Mouse (Mus musculus): ENCODE data around the gene Gm15517. TPM values are rescaled to one million over a fixed set of nuclear protein-coding genes. Genes with fewer than 3 reads are reported as not detected.
"Not testable (repeated sequence)": the region's sequence is repeated elsewhere in the genome, so short reads cannot be mapped to it uniquely, and the experiment has no call there.

Gene Gm15517
- polyA plus RNA-seq (2015; fragmentation: Nextera tagmentation; extraction: Ambion mirVana), result not detected in 2 replicates

GRCm38 (mm10) chr7:44261147-44261546 is at the start of gene Gm15517:
Gene Gm15517 (plus strand): TSS chr7:44261447.
- 60% methylated on average over 5 of the region's 5 CpGs for WGBS
- H3K4me3 ChIP-seq (ENCODE audit: low read depth, low read length), result no peak within 1 kb of the TSS
- no peak within 1 kb of the TSS for H3K4me2 ChIP-seq (replicated peaks; ENCODE audit: low read depth)

GRCm38 (mm10) chr7:44215645-44216044 is 45.6 kb upstream of the Gm15517 start, which contains the start of gene Klk1b5:
Gene Klk1b5 (plus strand): TSS chr7:44215945.
- no peak for ATAC-seq
- no peak within 1 kb of the TSS for H3K27ac ChIP-seq (ENCODE audit: low read depth, low read length)
- no peaks in the 10 kb centered on the region for H3K4me1 ChIP-seq (replicated peaks; ENCODE audit: control insufficient read depth, insufficient read depth, low read length)
- H3K4me2 ChIP-seq (replicated peaks; ENCODE audit: low read depth), result no peak within 1 kb of the TSS
- H3K4me3 ChIP-seq (ENCODE audit: low read depth, low read length), result no peak within 1 kb of the TSS
- WGBS, result 89% methylated on average over 1 of the region's 1 CpGs
- no peaks in the 10 kb centered on the region for H3K27me3 ChIP-seq (replicated peaks; ENCODE audit: control insufficient read depth, insufficient read depth, low read length)
- TF ChIP-seq CTCF (IDR thresholded peaks at IDR 0.05; ENCODE audit: low read depth), result no peak
- no peaks in the 10 kb centered on the region for H3K36me3 ChIP-seq (ENCODE audit: control insufficient read depth, insufficient read depth)
- no peaks in the 10 kb centered on the region for H3K9me3 ChIP-seq (ENCODE audit: control insufficient read depth)
- no peak within 1 kb of the TSS for H3K9ac ChIP-seq (ENCODE audit: low read depth, low read length)

More at GRCm38 (mm10) chr7:44261147-44261546, at the start of gene Gm15517:
- H3K4me1 ChIP-seq (replicated peaks; ENCODE audit: control insufficient read depth, insufficient read depth, low read length), result no peaks in the 10 kb centered on the region; the same call in 1 of the 2 replicates
- no peaks in the 10 kb centered on the region for H3K9me3 ChIP-seq (ENCODE audit: control insufficient read depth)
- H3K27ac ChIP-seq (ENCODE audit: low read depth, low read length), result no peak within 1 kb of the TSS
- no peak within 1 kb of the TSS for H3K9ac ChIP-seq (ENCODE audit: low read depth, low read length)
- peaks cover 4% of the 10 kb centered on the region; the same call in 1 of the 2 replicates for H3K27me3 ChIP-seq (replicated peaks; ENCODE audit: control insufficient read depth, insufficient read depth, low read length)
- no peaks in the 10 kb centered on the region for H3K36me3 ChIP-seq (ENCODE audit: control insufficient read depth, insufficient read depth)
- no peak for ATAC-seq
- TF ChIP-seq CTCF (IDR thresholded peaks at IDR 0.05; ENCODE audit: low read depth), result no peak

GRCm38 (mm10) chr7:44221601-44222000 is 39.6 kb upstream of the Gm15517 start:
- not testable (repeated sequence) for H3K36me3 ChIP-seq (ENCODE audit: control insufficient read depth, insufficient read depth); H3K4me3 ChIP-seq (ENCODE audit: low read depth, low read length); H3K4me1 ChIP-seq (replicated peaks; ENCODE audit: control insufficient read depth, insufficient read depth, low read length); H3K4me2 ChIP-seq (replicated peaks; ENCODE audit: low read depth); H3K9me3 ChIP-seq (ENCODE audit: control insufficient read depth); H3K9ac ChIP-seq (ENCODE audit: low read depth, low read length); H3K27me3 ChIP-seq (replicated peaks; ENCODE audit: control insufficient read depth, insufficient read depth, low read length); H3K27ac ChIP-seq (ENCODE audit: low read depth, low read length)
- WGBS, result 56% methylated on average over 8 of the region's 10 CpGs
- ATAC-seq, result peak; percentile 39; the same call in 1 of the 2 replicates

- H3K27ac ChIP-seq (ENCODE audit: low read depth, low read length); ATAC-seq; H3K4me3 ChIP-seq (ENCODE audit: low read depth, low read length); H3K4me1 ChIP-seq (replicated peaks; ENCODE audit: control insufficient read depth, insufficient read depth, low read length); H3K9ac ChIP-seq (ENCODE audit: low read depth, low read length); H3K9me3 ChIP-seq (ENCODE audit: control insufficient read depth); H3K36me3 ChIP-seq (ENCODE audit: control insufficient read depth, insufficient read depth); H3K27me3 ChIP-seq (replicated peaks; ENCODE audit: control insufficient read depth, insufficient read depth, low read length); H3K4me2 ChIP-seq (replicated peaks; ENCODE audit: low read depth): not testable (repeated sequence)
- WGBS, result 79% methylated on average over 6 of the region's 6 CpGs
These were observed 38.9 kb upstream of the Gm15517 start for GRCm38 (mm10) chr7:44222335-44222734.

- Histone ChIP-seq H3K4me3 (ENCODE audit: low read depth, low read length) (no peak within 1 kb of the TSS), H3K9me3 (ENCODE audit: control insufficient read depth) (no peaks in the 10 kb centered on the region), H3K36me3 (ENCODE audit: control insufficient read depth, insufficient read depth) (no peaks in the 10 kb centered on the region), H3K4me1 (replicated peaks; ENCODE audit: control insufficient read depth, insufficient read depth, low read length) (no peaks in the 10 kb centered on the region), H3K4me2 (replicated peaks; ENCODE audit: low read depth) (no peak within 1 kb of the TSS), H3K27me3 (replicated peaks; ENCODE audit: control insufficient read depth, insufficient read depth, low read length) (no peaks in the 10 kb centered on the region), H3K9ac (ENCODE audit: low read depth, low read length) (no peak within 1 kb of the TSS), H3K27ac (ENCODE audit: low read depth, low read length) (no peak within 1 kb of the TSS)
- peak; percentile 63 for ATAC-seq
- WGBS, result 0% methylated on average over 1 of the region's 1 CpGs
- TF ChIP-seq CTCF (IDR thresholded peaks at IDR 0.05; ENCODE audit: low read depth), result no peak
These were observed 36.2 kb upstream of the Gm15517 start, which contains the start of gene Klk1 for GRCm38 (mm10) chr7:44225076-44225475. Gene Klk1 (plus strand): TSS chr7:44225360.

GRCm38 (mm10) chr7:44235909-44236308 is 25.3 kb upstream of the Gm15517 start, which contains the start of gene Gm36864:
Gene Gm36864 (plus strand): TSS chr7:44236177.
- no peak within 1 kb of the TSS for H3K4me3 ChIP-seq (ENCODE audit: low read depth, low read length)
- no peak within 1 kb of the TSS for H3K4me2 ChIP-seq (replicated peaks; ENCODE audit: low read depth)
- H3K36me3 ChIP-seq (ENCODE audit: control insufficient read depth, insufficient read depth), result no peaks in the 10 kb centered on the region
- no peak for ATAC-seq
- H3K9ac ChIP-seq (ENCODE audit: low read depth, low read length), result no peak within 1 kb of the TSS
- TF ChIP-seq CTCF (IDR thresholded peaks at IDR 0.05; ENCODE audit: low read depth), result no peak
- H3K4me1 ChIP-seq (replicated peaks; ENCODE audit: control insufficient read depth, insufficient read depth, low read length), result no peaks in the 10 kb centered on the region
- H3K27ac ChIP-seq (ENCODE audit: low read depth, low read length), result no peak within 1 kb of the TSS
- 78% methylated on average over 3 of the region's 3 CpGs for WGBS
- H3K9me3 ChIP-seq (ENCODE audit: control insufficient read depth), result no peaks in the 10 kb centered on the region
- H3K27me3 ChIP-seq (replicated peaks; ENCODE audit: control insufficient read depth, insufficient read depth, low read length), result no peaks in the 10 kb centered on the region

- 50% methylated on average over 2 of the region's 2 CpGs for WGBS
- H3K9ac ChIP-seq (ENCODE audit: low read depth, low read length), result no peak overlapping the region
- no peaks in the 10 kb centered on the region for H3K9me3 ChIP-seq (ENCODE audit: control insufficient read depth)
- no peak overlapping the region for H3K27ac ChIP-seq (ENCODE audit: low read depth, low read length)
- ATAC-seq, result no peak
- H3K4me3 ChIP-seq (ENCODE audit: low read depth, low read length), result no peak overlapping the region
- H3K4me2 ChIP-seq (replicated peaks; ENCODE audit: low read depth), result no peak overlapping the region
- no peaks in the 10 kb centered on the region for H3K36me3 ChIP-seq (ENCODE audit: control insufficient read depth, insufficient read depth)
- peaks cover under 1% of the 10 kb centered on the region; the same call in 1 of the 2 replicates for H3K4me1 ChIP-seq (replicated peaks; ENCODE audit: control insufficient read depth, insufficient read depth, low read length)
- no peak for TF ChIP-seq CTCF (IDR thresholded peaks at IDR 0.05; ENCODE audit: low read depth)
- H3K27me3 ChIP-seq (replicated peaks; ENCODE audit: control insufficient read depth, insufficient read depth, low read length), result no peaks in the 10 kb centered on the region
These were observed 21.3 kb upstream of the Gm15517 start for GRCm38 (mm10) chr7:44239913-44240312.
